Mouse (Mus musculus): Measurements from ENCODE around the gene Hoxa7.

Gene Hoxa7

GRCm38 (mm10) chr6:52227470-52228222, 6.0 kb upstream of the Hoxa7 start:
- in situ Hi-C loops (cut with MboI, MseI): loop anchor here (10.0 kb wide), 1 partner anchor 363 kb away; no protein-coding TSS in a partner anchor

GRCm38 (mm10) chr6:52226569-52227257, 5.1 kb upstream of the Hoxa7 start:
- in situ Hi-C loops (cut with MboI, MseI): loop anchor here (10.0 kb wide), 1 partner anchor 362 kb away; no protein-coding TSS in a partner anchor

- in situ Hi-C loops (cut with MboI, MseI): loop anchor here (10.0 kb wide), 1 partner anchor 361 kb away; no protein-coding TSS in a partner anchor
Observed at GRCm38 (mm10) chr6:52225612-52226568, 4.2 kb upstream of the Hoxa7 start.

GRCm38 (mm10) chr6:52224895-52225611, 3.4 kb upstream of the Hoxa7 start:
- in situ Hi-C loops (cut with MboI, MseI): loop anchor here (5.0 to 10.0 kb wide), 3 partner anchors 360 to 628 kb away; no protein-coding TSS in a partner anchor

- in situ Hi-C loops (cut with MboI, MseI): loop anchor here (5.0 to 10.0 kb wide), 3 partner anchors 359 to 627 kb away; no protein-coding TSS in a partner anchor
Observed at GRCm38 (mm10) chr6:52223939-52224760, 2.5 kb upstream of the Hoxa7 start.

- in situ Hi-C loops (cut with MboI, MseI): loop anchor here (5.0 to 10.0 kb wide), 3 partner anchors 358 to 625 kb away; no protein-coding TSS in a partner anchor
Observed at GRCm38 (mm10) chr6:52222729-52223128, 1.1 kb upstream of the Hoxa7 start.

- in situ Hi-C loops (cut with MboI, MseI): loop anchor here (5.0 to 10.0 kb wide), 3 partner anchors 357 to 625 kb away; no protein-coding TSS in a partner anchor
Observed at GRCm38 (mm10) chr6:52221993-52222685, 485 bp upstream of the Hoxa7 start.

- in situ Hi-C loops (cut with MboI, MseI): loop anchor here (5.0 to 10.0 kb wide), 3 partner anchors 356 to 624 kb away; no protein-coding TSS in a partner anchor
Observed at GRCm38 (mm10) chr6:52220865-52221310, 766 bp downstream of the Hoxa7 start.

GRCm38 (mm10) chr6:52220003-52220864, 1.4 kb downstream of the Hoxa7 start:
- in situ Hi-C loops (cut with MboI, MseI): loop anchor here (5.0 to 10.0 kb wide), 3 partner anchors 355 to 623 kb away; no protein-coding TSS in a partner anchor

GRCm38 (mm10) chr6:52219234-52219942, 2.3 kb downstream of the Hoxa7 start:
- in situ Hi-C loops (cut with MboI, MseI): loop anchor here (5.0 kb wide), 1 partner anchor 33 kb away; no protein-coding TSS in a partner anchor

- in situ Hi-C loops (cut with MboI, MseI): loop anchor here (5.0 kb wide), 1 partner anchor 34 kb away; no protein-coding TSS in a partner anchor
Observed at GRCm38 (mm10) chr6:52218643-52219215, 2.9 kb downstream of the Hoxa7 start.

- in situ Hi-C loops (cut with MboI, MseI): loop anchor here (5.0 kb wide), 1 partner anchor 34 kb away; no protein-coding TSS in a partner anchor
Observed at GRCm38 (mm10) chr6:52217895-52218642, 3.6 kb downstream of the Hoxa7 start.

- in situ Hi-C loops (cut with MboI, MseI): loop anchor here (5.0 kb wide), 1 partner anchor 35 kb away; no protein-coding TSS in a partner anchor
Observed at GRCm38 (mm10) chr6:52217459-52217768, 4.2 kb downstream of the Hoxa7 start.

- in situ Hi-C loops (cut with MboI, MseI): loop anchor here (5.0 kb wide), 1 partner anchor 35 kb away; no protein-coding TSS in a partner anchor
Observed at GRCm38 (mm10) chr6:52216691-52217458, 4.8 kb downstream of the Hoxa7 start.
